Mouse (Mus musculus) urinary bladder, adult 2 months (tissue): Measurements from ENCODE around the gene Wbp2nl. TPM values are rescaled to one million over a fixed set of nuclear protein-coding genes. Genes with fewer than 3 reads are reported as not detected.
"Not testable (repeated sequence)": the region's sequence is repeated elsewhere in the genome, so short reads cannot be mapped to it uniquely, and the experiment has no call there.

ENCODE experiments used
- DNase-seq: peaks from one replicate; pipeline ENCODE4 v3.0.0; 2022; ENCODE audit warnings: low spot score
- polyA plus RNA-seq: library from polyadenylated mRNA; depleted of rRNA; stranded (reverse); fragments of >200 nt; gene quantifications from 2 replicates; pipeline ENCODE4 v1.2.3, GENCODE M21; 2012; rRNA removed

The Wbp2nl gene
- polyA plus RNA-seq, 1 experiment, result not detected

DNA sequence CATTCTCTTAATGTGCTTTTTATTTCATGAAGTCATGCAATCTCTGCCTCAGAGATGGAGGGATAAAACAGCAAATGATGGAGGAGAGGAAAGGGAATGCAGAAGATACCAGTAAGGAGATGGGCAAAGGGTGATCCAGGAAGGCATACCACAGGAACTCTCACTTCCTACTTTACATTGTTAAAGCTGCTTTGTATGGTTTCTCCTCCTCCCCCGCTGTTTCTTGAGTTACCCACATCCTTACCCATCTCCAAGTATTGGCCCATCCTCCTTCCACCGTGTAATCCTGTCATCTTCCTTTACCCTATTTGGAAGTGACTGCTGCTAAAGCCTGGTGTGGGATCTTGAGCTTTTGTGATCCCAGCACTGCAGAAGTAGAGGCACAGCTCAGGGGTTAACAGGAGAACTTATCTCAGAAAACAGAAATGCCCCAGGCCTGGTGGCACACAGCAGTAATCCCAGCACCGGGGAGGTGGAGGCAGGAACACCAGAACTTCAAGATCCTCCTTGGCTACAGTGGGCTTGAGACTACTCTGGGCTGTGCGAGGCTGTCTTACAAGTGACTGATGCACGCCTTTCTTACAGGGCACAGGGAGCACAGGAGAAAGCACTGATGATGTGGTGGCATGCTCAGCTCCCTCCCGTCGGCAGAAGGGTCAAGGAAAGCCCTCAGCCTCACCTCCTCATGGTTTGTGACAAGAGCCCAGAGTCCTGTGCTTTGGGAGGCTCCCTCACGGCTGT, 49.7 kb downstream of the Wbp2nl start:
- DNase-seq, result no peak

DNA sequence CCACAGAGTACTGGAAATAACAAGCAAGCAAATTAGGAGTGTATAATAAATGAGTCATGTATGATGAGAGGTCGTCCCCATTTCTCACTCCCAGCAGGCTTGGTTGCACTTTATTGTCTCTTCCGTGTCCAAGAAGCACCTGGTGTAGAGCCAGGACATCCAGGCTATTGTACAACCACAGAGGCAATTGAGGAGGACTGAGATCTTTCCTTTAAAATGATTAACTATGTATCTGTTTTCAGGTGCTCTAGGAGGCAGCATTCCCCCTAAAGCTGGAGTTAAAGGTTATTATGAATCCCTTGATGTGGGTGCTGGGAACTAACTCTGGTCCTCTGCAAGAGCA, 50.2 kb downstream of the Wbp2nl start:
- no peak for DNase-seq

DNA sequence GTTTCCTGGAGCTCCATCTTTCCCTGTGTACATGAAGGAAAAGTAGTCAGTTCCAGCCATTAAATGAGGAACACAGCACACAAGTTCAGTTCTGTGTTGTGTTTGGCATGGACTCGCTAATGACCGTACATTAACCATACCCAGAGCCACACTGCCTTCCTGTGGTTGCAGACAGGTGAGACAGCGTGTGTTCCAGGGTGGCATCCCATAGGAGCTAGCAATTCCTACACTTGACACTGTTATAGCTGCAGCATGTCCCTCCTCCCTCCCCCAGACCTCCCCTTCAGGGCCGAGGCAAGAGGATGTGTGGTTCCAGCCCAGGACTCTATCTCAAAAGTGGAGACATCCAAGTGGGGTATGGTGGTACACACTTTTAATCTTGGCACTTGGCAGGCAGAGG, 51.6 kb downstream of the Wbp2nl start:
- DNase-seq, result no peak

DNA sequence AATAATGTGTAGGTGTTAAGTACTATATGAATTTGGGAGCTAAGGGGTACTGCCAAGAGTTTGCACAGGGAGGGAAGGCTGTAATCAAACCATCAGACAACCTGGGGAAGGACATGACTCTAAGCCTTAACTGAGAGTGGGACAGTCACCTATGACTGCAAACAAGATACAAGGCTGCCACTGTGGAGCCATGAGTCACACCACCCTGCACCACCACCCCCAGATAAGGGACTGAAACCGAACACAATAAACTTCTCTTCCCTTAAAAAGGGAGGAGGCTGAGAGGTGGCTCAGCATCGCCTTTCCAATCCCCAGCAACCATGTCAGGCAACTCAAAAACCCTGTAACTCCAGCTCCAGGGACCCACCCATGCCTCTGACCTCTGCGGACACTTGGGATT, 52.7 kb downstream of the Wbp2nl start:
- no peak for DNase-seq

DNA sequence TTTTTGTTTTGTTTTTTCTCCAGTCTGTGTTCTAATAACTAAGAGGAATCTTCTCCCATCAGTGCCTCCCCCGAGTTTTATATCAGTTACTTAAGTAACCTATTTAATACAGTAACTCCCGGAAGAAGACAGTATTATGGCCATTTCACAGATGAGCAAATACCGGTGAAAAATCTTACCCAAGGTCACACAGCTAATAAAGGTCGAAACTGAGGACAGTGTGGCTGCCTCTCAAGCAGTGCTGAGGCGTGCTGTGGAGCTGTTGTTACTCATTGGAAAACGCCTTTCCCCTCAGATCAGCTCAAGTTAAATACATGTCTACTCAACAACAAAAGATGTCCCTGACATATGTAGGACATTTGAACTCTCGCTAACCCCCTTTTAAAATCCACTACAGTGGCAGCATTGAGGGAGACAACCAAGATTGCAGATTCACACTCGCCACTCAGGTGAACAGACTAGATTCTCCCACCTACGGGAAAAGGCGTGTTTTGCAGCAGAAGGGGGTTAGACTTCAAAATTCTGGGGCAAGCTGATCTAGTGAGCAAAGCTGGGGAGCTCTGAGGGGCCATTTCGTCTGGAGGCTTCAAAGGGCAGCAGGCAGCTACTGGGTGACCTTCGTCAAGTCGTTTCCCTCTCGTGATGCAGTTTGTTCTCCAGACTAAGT, 54.5 kb downstream of the Wbp2nl start:
- DNase-seq, result no peak

DNA sequence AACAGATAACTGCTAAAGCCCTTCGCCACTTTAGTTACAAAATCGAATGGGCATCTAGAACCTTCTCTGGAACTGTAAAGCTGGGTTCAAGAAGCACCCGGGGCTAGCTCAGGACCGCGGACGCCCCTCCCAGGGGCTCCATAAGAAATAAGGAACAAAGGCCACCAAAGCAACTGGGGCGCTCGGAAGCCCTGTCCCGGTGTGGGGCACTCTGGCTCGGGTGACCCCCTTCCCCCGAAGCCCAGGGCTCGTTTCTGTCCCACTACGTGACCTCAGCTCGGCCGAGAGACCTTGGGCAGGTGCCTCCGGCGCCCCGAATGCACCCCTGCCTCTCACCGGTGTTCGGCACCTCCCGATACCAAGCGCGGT, 55.0 kb downstream of the Wbp2nl start:
- DNase-seq, result no peak

DNA sequence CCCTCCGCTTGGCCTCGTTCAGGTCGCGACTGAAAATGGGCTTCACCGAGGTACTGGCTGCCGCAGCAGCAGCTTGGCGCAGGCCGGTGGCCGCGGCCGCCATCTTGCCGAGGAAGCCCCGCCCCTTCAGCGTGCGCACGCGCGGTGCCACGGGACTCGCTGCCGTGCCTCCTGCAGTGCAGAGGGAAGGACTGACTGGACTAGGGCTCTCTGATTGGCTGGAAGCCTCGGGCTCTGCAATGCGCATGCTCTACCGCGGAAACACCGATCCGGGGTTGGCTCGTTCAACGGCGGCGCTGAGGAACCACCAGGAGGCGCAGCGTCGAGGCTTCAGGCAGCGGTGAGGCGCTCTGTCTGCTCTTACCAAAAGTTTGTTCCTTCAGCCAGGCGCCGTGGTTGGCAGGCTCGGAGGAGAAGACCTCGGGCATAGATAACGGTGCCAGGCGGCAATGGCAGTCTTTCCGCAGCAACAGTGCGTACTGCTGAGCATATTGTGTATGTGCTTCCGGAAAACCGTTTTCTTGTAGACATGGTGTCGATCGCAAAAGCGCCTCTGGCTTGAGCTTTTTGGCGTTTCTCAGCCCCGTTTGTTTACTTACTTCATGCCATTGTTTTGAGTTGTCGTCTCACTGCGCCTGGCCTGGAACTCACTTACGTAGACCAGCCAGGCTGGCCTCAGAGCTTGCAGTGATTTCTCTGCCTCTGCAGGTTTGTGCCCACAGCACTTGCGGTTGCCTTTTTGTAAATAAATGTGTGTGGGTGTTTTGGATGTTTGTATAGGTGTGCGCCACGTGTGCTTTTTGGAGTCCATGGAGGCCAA, 55.6 kb downstream of the Wbp2nl start, which contains the start of gene Ndufa6:
TSS of gene Ndufa6 (minus strand) at position 197 of the 820 bp plus-strand sequence.
- DNase-seq, result peak; percentile 92

DNA sequence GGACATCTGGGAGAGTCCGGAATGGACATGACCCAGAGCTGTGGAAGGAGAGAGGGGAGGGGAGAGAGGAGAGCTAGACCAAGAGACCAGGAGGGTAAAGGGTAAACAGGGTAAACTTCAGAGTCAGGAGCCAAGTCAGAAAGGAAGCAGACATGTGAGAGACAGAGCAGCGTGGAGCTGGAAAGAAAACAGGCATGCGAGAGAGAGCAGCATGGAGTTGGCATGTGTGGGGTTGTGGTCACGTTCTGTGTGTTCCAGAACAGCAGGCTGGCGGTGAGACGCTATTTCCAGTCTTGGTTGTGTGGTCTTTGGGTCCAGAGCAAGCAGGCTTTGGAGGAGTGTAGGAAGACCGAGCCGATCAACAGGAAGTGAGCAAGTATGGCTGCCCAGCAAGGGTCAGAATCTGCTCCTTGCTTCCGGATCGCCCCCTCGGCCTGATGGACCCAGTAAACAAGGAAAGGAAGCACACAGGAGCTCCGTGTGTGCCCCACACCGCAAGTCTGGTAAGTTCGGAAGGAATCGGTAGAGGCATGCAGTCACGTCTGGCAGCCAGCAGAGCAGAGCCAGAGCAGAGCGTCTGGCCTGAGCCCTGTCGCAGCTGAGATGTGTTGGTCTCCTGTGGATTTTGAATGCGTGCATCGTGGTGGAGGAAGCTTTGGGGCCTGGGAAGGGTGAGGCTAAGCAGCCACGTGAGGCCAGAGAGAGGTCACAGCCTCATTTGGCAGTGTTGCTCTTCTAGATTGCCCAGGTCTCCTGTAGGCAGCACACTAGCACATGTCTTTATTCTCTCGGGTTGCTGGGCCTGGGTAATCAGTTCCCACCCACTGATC, 59.9 kb downstream of the Wbp2nl start:
- DNase-seq, result no peak

DNA sequence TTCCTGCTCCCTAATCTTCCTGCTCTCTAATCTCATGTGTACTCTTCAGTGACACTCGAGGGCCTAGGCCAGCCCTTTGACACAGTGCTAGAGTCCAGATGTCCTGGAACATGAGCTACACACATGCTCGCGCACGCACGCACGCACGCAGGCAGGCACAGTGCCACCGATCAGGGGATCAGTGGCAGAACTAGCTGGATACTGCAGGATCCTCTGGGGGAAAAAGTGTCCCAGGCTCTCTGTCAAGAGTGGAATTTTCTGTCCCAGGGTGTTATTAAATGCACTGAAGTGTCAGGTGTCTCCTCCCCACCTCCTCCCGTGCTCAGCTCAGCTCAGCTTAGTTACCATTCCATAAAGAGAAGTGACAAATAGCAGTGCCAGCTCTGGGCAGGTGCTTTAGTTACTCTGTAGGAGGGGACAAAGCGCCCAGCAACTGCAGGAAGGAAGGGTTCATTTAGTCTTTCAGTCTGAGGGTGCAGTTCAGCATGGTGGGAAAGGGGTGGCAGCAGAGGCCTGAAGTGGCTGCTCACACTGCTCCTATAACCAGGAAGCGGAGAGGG, 62.8 kb downstream of the Wbp2nl start:
- peak; percentile 11 for DNase-seq

DNA sequence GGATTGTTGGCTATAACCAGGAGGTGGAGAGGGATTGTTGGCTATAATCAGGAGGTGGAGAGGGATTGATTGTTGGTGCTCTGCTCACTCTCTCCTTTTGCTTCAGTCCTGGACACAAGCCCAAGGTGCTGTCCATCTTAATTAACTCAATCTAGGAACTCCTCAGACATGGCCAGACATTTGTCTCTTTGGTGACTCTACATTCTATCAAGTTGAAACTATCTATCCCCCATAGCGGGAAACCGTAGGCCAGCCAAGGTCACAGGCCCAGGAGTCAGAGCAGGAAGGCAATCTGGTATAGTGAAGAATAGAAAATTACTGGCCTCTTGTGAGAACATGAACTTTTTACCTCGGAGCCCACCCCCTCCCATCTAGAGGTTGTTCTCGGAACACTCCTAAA, 63.5 kb downstream of the Wbp2nl start:
- no peak for DNase-seq

DNA sequence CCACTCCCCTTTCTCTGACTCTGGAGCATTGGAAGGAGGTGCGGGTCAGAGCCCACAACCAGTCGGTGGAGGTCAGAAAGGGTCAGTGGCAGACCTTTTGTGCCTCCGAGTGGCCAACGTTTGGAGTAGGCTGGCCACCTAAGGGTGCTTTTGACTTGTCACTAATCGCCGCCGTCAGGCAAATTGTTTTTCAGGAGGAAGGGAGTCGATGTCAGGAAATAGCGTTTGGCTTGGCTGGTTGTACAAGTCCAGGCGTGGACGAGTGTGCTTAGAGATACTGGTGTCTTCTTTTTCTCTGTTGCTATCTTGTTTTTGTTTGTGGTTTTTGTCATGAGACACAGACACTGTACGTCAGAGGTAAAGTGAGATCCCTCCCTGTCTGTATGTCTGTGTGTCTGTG, 65.0 kb downstream of the Wbp2nl start:
- not testable (repeated sequence) for DNase-seq

Other genes starting within 250 kb of the Wbp2nl start
- gene 4930407I10Rik, start 239.8 kb upstream of the Wbp2nl start, polyA plus RNA-seq, result not detected in 2 replicates
- gene Mei1, start 229.0 kb upstream of the Wbp2nl start, polyA plus RNA-seq, result 0.78 and 0.99 TPM in 2 replicates
- 12.8 and 16.1 TPM in 2 replicates for gene Ccdc134, start 171.0 kb upstream of the Wbp2nl start, polyA plus RNA-seq
- 55.3 and 68.9 TPM in 2 replicates for gene Srebf2, start 151.8 kb upstream of the Wbp2nl start, polyA plus RNA-seq
- gene Shisa8, start 86.1 kb upstream of the Wbp2nl start, polyA plus RNA-seq, result 0.10 TPM in 1 of 2 replicates, not detected in the other
- 0.15 and 0.16 TPM in 2 replicates for gene Tnfrsf13c, start 74.6 kb upstream of the Wbp2nl start, polyA plus RNA-seq
- 4.6 and 6.1 TPM in 2 replicates for gene Cenpm, start 54.2 kb upstream of the Wbp2nl start, polyA plus RNA-seq
- 0.06 and 0.10 TPM in 2 replicates for gene 1500009C09Rik, start 46.6 kb upstream of the Wbp2nl start, polyA plus RNA-seq
- 1.0 and 1.2 TPM in 2 replicates for gene Sept3, start 24.1 kb upstream of the Wbp2nl start, polyA plus RNA-seq
- 84.6 and 87.2 TPM in 2 replicates for gene Naga, start 40.0 kb downstream of the Wbp2nl start, polyA plus RNA-seq
- 3.9 and 4.8 TPM in 2 replicates for gene Pheta2, start 40.0 kb downstream of the Wbp2nl start, polyA plus RNA-seq
- gene Smdt1, start 40.0 kb downstream of the Wbp2nl start, polyA plus RNA-seq, result 180 and 204 TPM in 2 replicates
- gene Ndufa6, start 55.4 kb downstream of the Wbp2nl start, polyA plus RNA-seq, result 429 and 475 TPM in 2 replicates
- 52.5 and 56.2 TPM in 2 replicates for gene Cyp2d22, start 81.3 kb downstream of the Wbp2nl start, polyA plus RNA-seq
- not detected in 2 replicates for gene Cyp2d11, start 95.1 kb downstream of the Wbp2nl start, polyA plus RNA-seq
- 0.07 TPM in 1 of 2 replicates, not detected in the other for gene Cyp2d10, start 108.2 kb downstream of the Wbp2nl start, polyA plus RNA-seq
- gene Cyp2d9, start 134.5 kb downstream of the Wbp2nl start, polyA plus RNA-seq, result not detected in 2 replicates